Mouse (Mus musculus) MEL (cell line): ENCODE data around the gene Akirin1. TPM values are rescaled to one million over a fixed set of nuclear protein-coding genes. Genes with fewer than 3 reads are reported as not detected.

Source experiments
- DNase-seq: peaks from one replicate; pipeline ENCODE4 v3.0.0; 2011; ENCODE audit warnings: low read depth, low spot score
- H3K27ac ChIP-seq: 2 replicates; pipeline ENCODE4 v1.5.1; 2012; ENCODE audit warnings: low read depth, mild to moderate bottlenecking, control low read depth, low read length, moderate library complexity; ENCODE audit not compliant: control insufficient read depth
- H3K27me3 ChIP-seq, 2 experiments: fragments of 150-350 bp in 1 of 2; sonication (generic) in 1 of 2; 2 replicates each; pipeline ENCODE4 v1.6.1; 2012; ENCODE audit warnings: low read length in 2 of 2, mild to moderate bottlenecking in 2 of 2, improper control_type of control experiment in 1 of 2, moderate library complexity in 1 of 2; ENCODE audit not compliant: insufficient read depth in 2 of 2, control insufficient read depth in 1 of 2
- H3K36me3 ChIP-seq, 2 experiments: 2 replicates each; pipeline ENCODE4 v1.6.1; 2012 to 2014; ENCODE audit warnings: low read length in 2 of 2, improper control_type of control experiment in 1 of 2, inconsistent platforms in 1 of 2, mild to moderate bottlenecking in 1 of 2; ENCODE audit not compliant: insufficient read depth in 2 of 2, control insufficient read depth in 1 of 2
- H3K4me1 ChIP-seq, 2 experiments: fragments of 150-350 bp in 1 of 2; sonication (generic) in 1 of 2; 2 replicates each; pipeline ENCODE4 v1.6.1; 2012; ENCODE audit warnings: low read length in 2 of 2, improper control_type of control experiment in 1 of 2, mild to moderate bottlenecking in 1 of 2; ENCODE audit not compliant: insufficient read depth in 2 of 2, control insufficient read depth in 1 of 2
- H3K4me3 ChIP-seq, 2 experiments: fragments of 150-350 bp in 1 of 2; sonication (generic) in 1 of 2; 2 replicates each; pipeline ENCODE4 v1.5.1; 2012; ENCODE audit warnings: low read depth in 2 of 2, low read length in 2 of 2, mild to moderate bottlenecking in 2 of 2, moderate library complexity in 2 of 2, control low read depth in 1 of 2, improper control_type of control experiment in 1 of 2; ENCODE audit not compliant: control insufficient read depth in 1 of 2, insufficient read depth in 1 of 2
- H3K79me2 ChIP-seq: 2 replicates; pipeline ENCODE4 v1.6.1; 2012; ENCODE audit warnings: mild to moderate bottlenecking, low read length, moderate library complexity; ENCODE audit not compliant: control insufficient read depth, poor library complexity, insufficient read depth
- H3K9ac ChIP-seq: 2 replicates; pipeline ENCODE4 v1.6.1; 2012; ENCODE audit warnings: low read depth, mild to moderate bottlenecking, control low read depth, low read length, moderate library complexity; ENCODE audit not compliant: control insufficient read depth, poor library complexity, severe bottlenecking
- H3K9me3 ChIP-seq: fragments of 150-350 bp; sonication (generic); replicated peaks from 2 replicates; pipeline ENCODE4 v1.6.1; 2012; ENCODE audit warnings: mild to moderate bottlenecking, low read length, improper control_type of control experiment, moderate library complexity; ENCODE audit not compliant: insufficient read depth
- BHLHE40 ChIP-seq: IDR thresholded peaks from 2 replicates; pipeline ENCODE4 v1.6.1; 2012; ENCODE audit warnings: low read depth, mild to moderate bottlenecking, inconsistent platforms, low read length, improper control_type of control experiment, borderline replicate concordance
- ELF1 ChIP-seq: IDR thresholded peaks from 2 replicates; pipeline ENCODE4 v1.6.1; 2014; ENCODE audit warnings: low read depth, mild to moderate bottlenecking, inconsistent platforms, low read length, improper control_type of control experiment, moderate library complexity
- EP300 ChIP-seq, 2 experiments: IDR thresholded peaks; 2 replicates each; pipeline ENCODE4 v1.6.1; 2011; ENCODE audit warnings: improper control_type of control experiment in 2 of 2, low read length in 2 of 2, low read depth in 1 of 2, mild to moderate bottlenecking in 1 of 2
- ETS1 ChIP-seq: IDR thresholded peaks from 2 replicates; pipeline ENCODE4 v1.6.1; 2012; ENCODE audit warnings: low read depth, mild to moderate bottlenecking, inconsistent platforms, low read length, improper control_type of control experiment, moderate library complexity
- GATA1 ChIP-seq: IDR thresholded peaks from 2 replicates; pipeline ENCODE4 v1.6.1; 2011; ENCODE audit warnings: low read depth, low read length, improper control_type of control experiment
- KAT2A ChIP-seq: conservative IDR thresholded peaks from 2 replicates; pipeline ENCODE4 v1.6.1; 2012; ENCODE audit warnings: low read depth, low read length, improper control_type of control experiment, inconsistent platforms
- MAFK ChIP-seq: IDR thresholded peaks from 2 replicates; pipeline ENCODE4 v1.6.1; 2011; ENCODE audit warnings: low read depth, mild to moderate bottlenecking, low read length, improper control_type of control experiment, borderline replicate concordance
- MYB ChIP-seq: IDR thresholded peaks from 2 replicates; pipeline ENCODE4 v1.6.1; 2011; ENCODE audit warnings: mild to moderate bottlenecking, low read depth, low read length, improper control_type of control experiment
- MYC ChIP-seq: IDR thresholded peaks from 2 replicates; pipeline ENCODE4 v1.6.1; 2011; ENCODE audit warnings: low read depth, mild to moderate bottlenecking, low read length, improper control_type of control experiment, moderate library complexity
- POLR2A ChIP-seq, 2 experiments: IDR thresholded peaks; 2 replicates each; pipeline ENCODE4 v1.6.1; 2011 to 2012; ENCODE audit warnings: low read length in 2 of 2, mild to moderate bottlenecking in 2 of 2, control low read depth in 1 of 2, improper control_type of control experiment in 1 of 2, low read depth in 1 of 2, moderate library complexity in 1 of 2; ENCODE audit not compliant: control insufficient read depth in 1 of 2, insufficient read depth in 1 of 2, poor library complexity in 1 of 2
- RCOR1 ChIP-seq: IDR thresholded peaks from 2 replicates; pipeline ENCODE4 v1.6.1; 2012; ENCODE audit warnings: low read depth, mild to moderate bottlenecking, inconsistent platforms, low read length, improper control_type of control experiment
- TBP ChIP-seq: IDR thresholded peaks from 2 replicates; pipeline ENCODE4 v1.8.0; 2011; ENCODE audit warnings: low read depth, low read length, improper control_type of control experiment
- TCF12 ChIP-seq: IDR thresholded peaks from 2 replicates; pipeline ENCODE4 v1.6.1; 2014; ENCODE audit warnings: low read depth, mild to moderate bottlenecking, inconsistent platforms, low read length, improper control_type of control experiment, moderate library complexity
- USF1 ChIP-seq: IDR thresholded peaks from 2 replicates; pipeline ENCODE4 v1.6.1; 2014; ENCODE audit warnings: low read depth, mild to moderate bottlenecking, inconsistent platforms, low read length, improper control_type of control experiment, moderate library complexity
- ZMIZ1 ChIP-seq: IDR thresholded peaks from 2 replicates; pipeline ENCODE4 v1.6.1; 2012; ENCODE audit warnings: low read depth, mild to moderate bottlenecking, inconsistent platforms, low read length, improper control_type of control experiment, moderate library complexity
- ZNF384 ChIP-seq: IDR thresholded peaks from 2 replicates; pipeline ENCODE4 v1.6.1; 2012; ENCODE audit warnings: low read depth, mild to moderate bottlenecking, inconsistent platforms, low read length, improper control_type of control experiment
- polyA plus RNA-seq, 2 experiments: library from polyadenylated mRNA; stranded (reverse) in 1 of 2; unstranded in 1 of 2; fragments of >175 nt in 1 of 2; fragments of >200 nt in 1 of 2; gene quantifications; 2 replicates each; pipeline versions ENCODE4 v1.2.1 to v1.2.4; 2012; ENCODE audit warnings: low replicate concordance in 2 of 2, low read depth in 1 of 2; ENCODE audit not compliant: insufficient read length in 2 of 2, insufficient read depth in 1 of 2, missing spikeins in 1 of 2
- total RNA-seq: library from RNA; depleted of rRNA; stranded (reverse); fragments of 300-350 nt; gene quantifications from 2 replicates; pipeline ENCODE4 v1.2.3, GENCODE M21; 2012

Gene Akirin1
- total and polyA plus RNA-seq, 3 experiments = 46.3 to 53.3 TPM; not detected in 1

DNA sequence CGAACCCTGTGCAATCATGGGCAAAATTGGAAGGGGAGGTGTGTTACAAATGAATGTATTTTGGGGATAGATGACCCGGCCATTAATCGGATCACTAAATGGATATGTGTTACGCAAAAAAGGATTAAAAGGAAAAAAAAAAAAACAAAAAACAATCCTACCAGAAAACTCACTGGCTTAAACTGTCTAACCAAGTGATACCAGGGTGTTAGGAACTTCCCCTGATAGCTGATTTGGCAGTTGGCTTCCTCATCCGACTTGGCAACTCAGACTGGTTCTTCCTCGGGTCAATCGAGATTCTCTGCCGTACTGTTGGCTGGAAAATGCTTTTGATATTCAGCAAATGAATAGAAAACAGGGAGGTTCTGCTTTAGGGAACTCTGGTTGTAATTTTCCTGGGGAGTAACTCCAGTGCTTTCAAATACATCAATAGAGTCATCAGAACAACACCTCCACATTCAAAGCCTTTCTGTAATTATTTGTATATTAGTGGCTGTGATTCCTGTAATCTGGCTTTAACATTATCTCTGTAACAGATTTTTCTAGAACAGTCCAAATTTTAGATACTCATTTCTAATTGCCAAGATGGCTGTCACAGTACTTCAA lies 665 bp upstream of the Akirin1 start:
- H3K9me3 ChIP-seq = no peaks in the 10 kb centered on the region
- H3K79me2 ChIP-seq = peaks cover 36% of the 10 kb centered on the region
- H3K9ac ChIP-seq = peak overlapping the region; percentile 62
- H3K27ac ChIP-seq = peak overlapping the region; percentile 61
- H3K27me3 ChIP-seq = no peaks in the 10 kb centered on the region
- H3K4me3 ChIP-seq = peak overlapping the region; percentile 56 to 75
- H3K4me1 ChIP-seq = peaks cover 11 to 12% of the 10 kb centered on the region in 2 experiments
- peaks cover 3 to 28% of the 10 kb centered on the region in 2 experiments; a peak in 2 of 4 replicates for H3K36me3 ChIP-seq
- peak; percentile 86 for DNase-seq
- TF ChIP-seq ETS1 = no peak; the same call in none of the 2 replicates
- 0 out of 2 replicates have a peak, but pooled peaks have one; percentile 41 for TF ChIP-seq ELF1
- TF ChIP-seq MYC = 0 out of 2 replicates have a peak, but pooled peaks have one; percentile 43
- TF ChIP-seq TCF12 = 0 out of 2 replicates have a peak, but pooled peaks have one; percentile 25
- TF ChIP-seq EP300 (IDR thresholded peaks at IDR 0.05; ENCODE audit: low read depth in 1 of 2, low read length in 2 of 2) = peak; percentile 47 to 73; a peak in 3 of 4 replicates
- no peak for TF ChIP-seq KAT2A
- peak; percentile 30 for TF ChIP-seq GATA1
- no peak for TF ChIP-seq POLR2A (IDR thresholded peaks at IDR 0.05; ENCODE audit: control insufficient read depth in 1 of 2, insufficient read depth in 1 of 2, low read depth in 1 of 2, low read length in 2 of 2, poor library complexity in 1 of 2)
- TF ChIP-seq BHLHE40 = no peak
- no peak for TF ChIP-seq ZMIZ1
- TF ChIP-seq ZNF384 = peak; percentile 71; the same call in 1 of the 2 replicates
- TF ChIP-seq USF1 = no peak
- peak; percentile 78 for TF ChIP-seq MYB
- TF ChIP-seq TBP = peak; percentile 53; the same call in 1 of the 2 replicates
- peak; percentile 88 for TF ChIP-seq RCOR1

DNA sequence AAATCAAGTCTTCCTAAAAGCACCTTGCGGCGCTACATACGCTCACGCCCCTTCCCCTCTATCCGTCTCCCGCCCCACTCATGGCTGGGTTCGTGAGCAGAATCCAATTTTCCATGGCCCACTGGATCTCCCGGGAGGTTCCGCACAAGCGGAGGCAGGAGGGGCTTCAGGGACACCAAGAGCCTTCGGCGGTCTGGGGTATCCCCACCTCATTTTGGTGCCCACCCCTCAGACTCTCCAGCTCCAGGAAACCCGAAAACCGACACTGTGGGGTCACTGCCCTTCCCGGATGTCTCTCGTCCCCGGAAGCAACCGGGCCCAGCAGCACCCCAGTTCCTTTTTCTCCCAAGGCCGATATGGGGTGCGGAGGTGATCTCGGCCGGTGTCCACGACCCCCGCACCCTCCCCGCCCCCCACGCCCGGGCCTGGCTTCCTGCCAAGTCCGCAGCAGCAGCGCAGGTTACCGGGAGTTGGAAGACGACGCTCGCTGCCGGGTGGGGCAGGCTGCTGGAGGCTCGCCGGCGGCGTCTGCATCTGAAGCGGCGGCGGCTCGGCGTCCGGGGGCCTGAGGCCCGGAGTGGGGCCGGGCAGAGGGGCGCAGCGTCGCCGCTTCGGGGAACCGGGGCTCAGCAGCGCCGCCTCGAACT lies 538 bp downstream of the Akirin1 start:
- Histone ChIP-seq H3K27ac (peak overlapping the region; percentile 74), H3K4me1 (peaks cover 11 to 12% of the 10 kb centered on the region in 2 experiments), H3K9me3 (no peaks in the 10 kb centered on the region), H3K36me3 (peaks cover 3 to 28% of the 10 kb centered on the region in 2 experiments; a peak in 2 of 4 replicates)
- TF ChIP-seq ELF1 (0 out of 2 replicates have a peak, but pooled peaks have one; percentile 49), MAFK (no peak)
- TF ChIP-seq, all 39 proteins: peak for 1
- Histone ChIP-seq H3K9ac (peak overlapping the region; percentile 90), H3K27me3 (no peaks in the 10 kb centered on the region), H3K4me3 (peak overlapping the region; percentile 83 to 93), H3K79me2 (peaks cover 47% of the 10 kb centered on the region)
- peak; percentile 52 for DNase-seq
